Mouse (Mus musculus) embryonic facial prominence, embryonic 11.5 days (tissue): Measurements from ENCODE around the gene Mylk. TPM values are rescaled to one million over a fixed set of nuclear protein-coding genes. Genes with fewer than 3 reads are reported as not detected.

Experiments used
- ATAC-seq: fragments of 200-750 bp; cut with Nextera tagmentation; replicated peaks from 2 replicates; pipeline ENCODE4 v1.8.0; 2017; ENCODE audit warnings: low read depth; ENCODE audit not compliant: insufficient number of reproducible peaks, low FRiP score, low TSS enrichment
- DNase-seq: peaks from one replicate; pipeline ENCODE4 v3.0.0-alpha.2; 2015; ENCODE audit warnings: low spot score
- H3K27ac ChIP-seq: fragments of 300-500 bp; sonication (generic); replicated peaks from 2 replicates; pipeline ENCODE4 v1.5.1; 2014; ENCODE audit warnings: mild to moderate bottlenecking, low read depth, low read length, control low read depth
- H3K27me3 ChIP-seq: fragments of 300-500 bp; sonication (generic); 2 replicates; pipeline ENCODE4 v1.6.1; 2014; ENCODE audit warnings: mild to moderate bottlenecking, low read length, moderate library complexity, mixed read lengths; ENCODE audit not compliant: control insufficient read depth, insufficient read depth
- H3K36me3 ChIP-seq: fragments of 300-500 bp; sonication (generic); replicated peaks from 2 replicates; pipeline ENCODE4 v1.6.1; 2014; ENCODE audit warnings: low read depth, mild to moderate bottlenecking, low read length, moderate library complexity, mixed read lengths; ENCODE audit not compliant: control insufficient read depth, insufficient read depth
- H3K4me1 ChIP-seq: fragments of 300-500 bp; sonication (generic); 2 replicates; pipeline ENCODE4 v1.6.1; 2014; ENCODE audit warnings: low read length, mixed read lengths; ENCODE audit not compliant: control insufficient read depth, insufficient read depth
- H3K4me2 ChIP-seq: fragments of 300-500 bp; sonication (generic); 2 replicates; pipeline ENCODE4 v1.6.1; 2014; ENCODE audit warnings: low read depth, mild to moderate bottlenecking, control low read depth, low read length, moderate library complexity
- H3K4me3 ChIP-seq: fragments of 300-500 bp; sonication (generic); 2 replicates; pipeline ENCODE4 v1.5.1; 2014; ENCODE audit warnings: low read depth, low read length, control low read depth
- H3K9ac ChIP-seq: fragments of 300-500 bp; sonication (generic); replicated peaks from 2 replicates; pipeline ENCODE4 v1.6.1; 2014; ENCODE audit warnings: mild to moderate bottlenecking, control low read depth, low read length
- H3K9me3 ChIP-seq: fragments of 300-500 bp; sonication (generic); replicated peaks from 2 replicates; pipeline ENCODE4 v1.6.1; 2016; ENCODE audit warnings: mild to moderate bottlenecking, low read length, inconsistent platforms, mixed read lengths; ENCODE audit not compliant: control insufficient read depth
- WGBS: fragments of 180-500 bp; shearing (Covaris S2); extraction: QIAGEN DNeasy Blood & Tissue Kit; methylation state at CpG from one replicate; pipeline ENCODE4 v1.1.7; 2014; 5-methylcytosine and 5-hydroxymethylcytosine counted together
- polyA plus RNA-seq: library from polyadenylated mRNA; unstranded; fragments of >200 nt; fragmentation: Nextera tagmentation; extraction: Ambion mirVana; gene quantifications from 2 replicates; pipeline ENCODE4 v1.2.1, GENCODE M21; 2014

Mylk gene
- polyA plus RNA-seq, 1 experiment from 2014 or later = 5.8 TPM

- DNase-seq (no peak), ATAC-seq (no peak)
- no peak overlapping the region for H3K27ac ChIP-seq
- no peak overlapping the region for H3K4me2 ChIP-seq
- H3K9me3 ChIP-seq = no peaks in the 10 kb centered on the region
- H3K4me3 ChIP-seq = no peak overlapping the region
- WGBS = 79% methylated on average over 5 of the region's 5 CpGs
- H3K9ac ChIP-seq = no peak overlapping the region
- H3K4me1 ChIP-seq = no peaks in the 10 kb centered on the region
- no peaks in the 10 kb centered on the region for H3K27me3 ChIP-seq
- H3K36me3 ChIP-seq = no peaks in the 10 kb centered on the region
Measured at GRCm38 (mm10) chr16:34857631-34858030, 112.6 kb downstream of the Mylk start.

GRCm38 (mm10) chr16:34860761-34861160 is 115.8 kb downstream of the Mylk start:
- no peak overlapping the region for H3K4me3 ChIP-seq
- H3K4me1 ChIP-seq = no peaks in the 10 kb centered on the region
- no peak overlapping the region for H3K9ac ChIP-seq
- H3K36me3 ChIP-seq = no peaks in the 10 kb centered on the region
- no peaks in the 10 kb centered on the region for H3K27me3 ChIP-seq
- no peak overlapping the region for H3K27ac ChIP-seq
- DNase-seq = no peak
- no peak overlapping the region for H3K4me2 ChIP-seq
- no peak for ATAC-seq
- 92% methylated on average over 3 of the region's 3 CpGs for WGBS
- H3K9me3 ChIP-seq = no peaks in the 10 kb centered on the region

GRCm38 (mm10) chr16:34861744-34862365 is 116.8 kb downstream of the Mylk start:
- 79% methylated on average over 10 of the region's 10 CpGs for WGBS

GRCm38 (mm10) chr16:34865373-34865772 is 120.4 kb downstream of the Mylk start:
- H3K4me2 ChIP-seq = no peak overlapping the region
- DNase-seq (no peak), ATAC-seq (no peak)
- H3K4me1 ChIP-seq = no peaks in the 10 kb centered on the region
- H3K4me3 ChIP-seq = no peak overlapping the region
- 83% methylated on average over 4 of the region's 4 CpGs for WGBS
- no peaks in the 10 kb centered on the region for H3K36me3 ChIP-seq
- H3K9ac ChIP-seq = no peak overlapping the region
- H3K27ac ChIP-seq = no peak overlapping the region
- H3K27me3 ChIP-seq = no peaks in the 10 kb centered on the region
- no peaks in the 10 kb centered on the region for H3K9me3 ChIP-seq

More at GRCm38 (mm10) chr16:34861744-34862365, 116.8 kb downstream of the Mylk start:
- no peak for DNase-seq
- ATAC-seq = no peak
- Histone ChIP-seq H3K9me3 (no peaks in the 10 kb centered on the region), H3K36me3 (no peaks in the 10 kb centered on the region), H3K4me3 (no peak overlapping the region), H3K27ac (no peak overlapping the region), H3K4me2 (no peak overlapping the region), H3K27me3 (no peaks in the 10 kb centered on the region), H3K4me1 (no peaks in the 10 kb centered on the region), H3K9ac (no peak overlapping the region)

- peak; percentile 38 for DNase-seq
- WGBS = 88% methylated on average over 2 of the region's 2 CpGs
Measured at GRCm38 (mm10) chr16:34867217-34867616, 122.2 kb downstream of the Mylk start.

GRCm38 (mm10) chr16:34880031-34880778 is 135.2 kb downstream of the Mylk start:
- no peak overlapping the region for H3K27ac ChIP-seq
- H3K4me3 ChIP-seq = no peak overlapping the region
- no peaks in the 10 kb centered on the region for H3K27me3 ChIP-seq
- DNase-seq (no peak), ATAC-seq (no peak)
- no peak overlapping the region for H3K4me2 ChIP-seq
- no peaks in the 10 kb centered on the region for H3K36me3 ChIP-seq
- WGBS = 87% methylated on average over 18 of the region's 18 CpGs
- H3K9me3 ChIP-seq = no peaks in the 10 kb centered on the region
- H3K4me1 ChIP-seq = no peaks in the 10 kb centered on the region
- H3K9ac ChIP-seq = no peak overlapping the region

More at GRCm38 (mm10) chr16:34867217-34867616, 122.2 kb downstream of the Mylk start:
- no peaks in the 10 kb centered on the region for H3K9me3 ChIP-seq
- H3K4me3 ChIP-seq = no peak overlapping the region
- no peaks in the 10 kb centered on the region for H3K36me3 ChIP-seq
- no peaks in the 10 kb centered on the region for H3K27me3 ChIP-seq
- H3K4me2 ChIP-seq = no peak overlapping the region
- H3K27ac ChIP-seq = no peak overlapping the region
- ATAC-seq = no peak
- H3K4me1 ChIP-seq = no peaks in the 10 kb centered on the region
- H3K9ac ChIP-seq = no peak overlapping the region

GRCm38 (mm10) chr16:34880815-34881214 is 135.8 kb downstream of the Mylk start:
- Histone ChIP-seq H3K4me1 (no peaks in the 10 kb centered on the region), H3K27ac (no peak overlapping the region), H3K4me2 (no peak overlapping the region), H3K27me3 (no peaks in the 10 kb centered on the region), H3K9ac (no peak overlapping the region), H3K9me3 (no peaks in the 10 kb centered on the region), H3K4me3 (no peak overlapping the region), H3K36me3 (no peaks in the 10 kb centered on the region)
- DNase-seq = no peak
- no peak for ATAC-seq
- 76% methylated on average over 4 of the region's 4 CpGs for WGBS

- H3K36me3 ChIP-seq = no peaks in the 10 kb centered on the region
- DNase-seq (no peak), ATAC-seq (no peak)
- no peak overlapping the region for H3K4me3 ChIP-seq
- no peak overlapping the region for H3K9ac ChIP-seq
- 69% methylated on average over 1 of the region's 1 CpGs for WGBS
- H3K9me3 ChIP-seq = no peaks in the 10 kb centered on the region
- H3K27me3 ChIP-seq = no peaks in the 10 kb centered on the region
- H3K4me2 ChIP-seq = no peak overlapping the region
- H3K4me1 ChIP-seq = no peaks in the 10 kb centered on the region
- no peak overlapping the region for H3K27ac ChIP-seq
Measured at GRCm38 (mm10) chr16:34887037-34887436, 142.0 kb downstream of the Mylk start.
